Mouse (Mus musculus) kidney, adult 2 months (tissue): ENCODE results near the gene Olfr1020.

Experiments
- CTCF ChIP-seq: fragments of 200-500 bp; conservative IDR thresholded peaks from 2 replicates; pipeline ENCODE4 v1.5.1; 2011; ENCODE audit warnings: low read depth, mild to moderate bottlenecking, control low read depth, low read length, moderate library complexity, mixed read lengths; ENCODE audit not compliant: insufficient read depth, insufficient read length
- POLR2A ChIP-seq: fragments of 200-500 bp; IDR thresholded peaks from one replicate; pipeline ENCODE4 v1.6.1; 2011; ENCODE audit warnings: low read depth, low read length, control low read depth

DNA sequence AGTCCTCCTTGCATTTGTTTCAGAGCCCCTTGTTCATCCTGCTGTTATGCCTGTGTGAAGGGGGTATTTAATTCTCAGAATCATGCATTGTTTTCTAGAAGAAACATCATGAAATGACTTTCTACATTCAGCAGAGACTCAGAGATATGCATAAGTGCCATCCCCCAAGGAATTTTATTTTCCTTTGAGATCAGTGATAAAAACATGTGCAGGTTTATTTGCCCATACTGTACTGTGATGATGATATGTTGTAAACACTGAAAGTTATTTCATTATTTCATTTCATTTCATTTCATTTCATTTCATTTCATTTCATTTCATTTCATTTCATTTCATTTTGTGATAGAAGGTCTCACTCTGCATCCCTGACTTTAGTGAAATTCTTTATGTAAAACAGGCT lies 1.4 kb upstream of the Olfr1020 start, which contains the start of gene Olfr1019:
- TF ChIP-seq CTCF (no peak), POLR2A (no peak)
